Mouse (Mus musculus) forebrain, embryonic 12.5 days (tissue): ENCODE results near the gene Acacb. TPM values are rescaled to one million over a fixed set of nuclear protein-coding genes. Genes with fewer than 3 reads are reported as not detected.

Source experiments
- ATAC-seq: fragments of 200-750 bp; cut with Nextera tagmentation; 2 replicates; pipeline ENCODE4 v1.8.0; 2017; ENCODE audit warnings: moderate TSS enrichment; ENCODE audit not compliant: low FRiP score
- H3K27ac ChIP-seq: fragments of 300-500 bp; sonication (generic); 2 replicates; pipeline ENCODE4 v1.5.1; 2016; ENCODE audit warnings: mild to moderate bottlenecking
- H3K27me3 ChIP-seq: fragments of 300-500 bp; sonication (generic); 2 replicates; pipeline ENCODE4 v1.6.1; 2016; ENCODE audit warnings: mild to moderate bottlenecking
- H3K36me3 ChIP-seq: fragments of 300-500 bp; sonication (generic); replicated peaks from 2 replicates; pipeline ENCODE4 v1.6.1; 2016; ENCODE audit warnings: mild to moderate bottlenecking
- H3K4me1 ChIP-seq: fragments of 300-500 bp; sonication (generic); 2 replicates; pipeline ENCODE4 v1.6.1; 2016
- H3K4me2 ChIP-seq: fragments of 300-500 bp; sonication (generic); 2 replicates; pipeline ENCODE4 v1.6.1; 2016; ENCODE audit warnings: mild to moderate bottlenecking, moderate library complexity
- H3K4me3 ChIP-seq: fragments of 300-500 bp; sonication (generic); replicated peaks from 2 replicates; pipeline ENCODE4 v1.5.1; 2016; ENCODE audit warnings: mild to moderate bottlenecking
- H3K9ac ChIP-seq: fragments of 300-500 bp; sonication (generic); 2 replicates; pipeline ENCODE4 v1.6.1; 2016; ENCODE audit warnings: mild to moderate bottlenecking
- H3K9me3 ChIP-seq: fragments of 300-500 bp; sonication (generic); 2 replicates; pipeline ENCODE4 v1.6.1; 2016
- WGBS: fragments of 180-500 bp; shearing (Covaris S2); methylation state at CpG from one replicate; pipeline ENCODE4 v1.1.7; 2016; 5-methylcytosine and 5-hydroxymethylcytosine counted together
- polyA plus RNA-seq: library from polyadenylated mRNA; unstranded; fragments of >200 nt; fragmentation: Nextera tagmentation; extraction: Ambion mirVana; gene quantifications from 2 replicates; pipeline ENCODE4 v1.2.1, GENCODE M21; 2016

The Acacb gene
- polyA plus RNA-seq, 1 experiment from 2014 or later = 1.9 TPM

GRCm38 (mm10) chr5:114126499-114127244 lies 19.7 kb upstream of the Acacb start:
- Histone ChIP-seq H3K36me3 (peaks cover 41% of the 10 kb centered on the region), H3K4me3 (no peak overlapping the region; the same call in 1 of the 2 replicates), H3K27me3 (no peaks in the 10 kb centered on the region), H3K9ac (no peak overlapping the region), H3K9me3 (no peaks in the 10 kb centered on the region), H3K27ac (no peak overlapping the region), H3K4me2 (peak overlapping the region; percentile 96), H3K4me1 (peaks cover 16% of the 10 kb centered on the region)
- no peak for ATAC-seq
- 84% methylated on average over 7 of the region's 7 CpGs for WGBS

GRCm38 (mm10) chr5:114127374-114128349 lies 18.7 kb upstream of the Acacb start, which contains the start of gene Alkbh2:
Gene Alkbh2 (minus strand): TSS chr5:114128218.
- Histone ChIP-seq H3K4me2 (peak within 1 kb of the TSS; percentile 96), H3K4me1 (peaks cover 26% of the 10 kb centered on the region), H3K36me3 (peaks cover 31% of the 10 kb centered on the region), H3K27ac (peak within 1 kb of the TSS; percentile 83), H3K9ac (peak within 1 kb of the TSS; percentile 72), H3K4me3 (peak within 1 kb of the TSS; percentile 65), H3K9me3 (no peaks in the 10 kb centered on the region), H3K27me3 (no peaks in the 10 kb centered on the region)
- peak; percentile 8; the same call in 1 of the 2 replicates for ATAC-seq
- WGBS = under 1% methylated on average over 68 of the region's 69 CpGs

- H3K4me3 ChIP-seq = peak overlapping the region; percentile 90
- H3K9ac ChIP-seq = no peak overlapping the region
- no peak for ATAC-seq
- WGBS = 79% methylated on average over 15 of the region's 15 CpGs
- H3K36me3 ChIP-seq = peaks cover 12% of the 10 kb centered on the region; the same call in 1 of the 2 replicates
- no peaks in the 10 kb centered on the region for H3K27me3 ChIP-seq
- H3K9me3 ChIP-seq = no peaks in the 10 kb centered on the region
- H3K4me1 ChIP-seq = peaks cover 38% of the 10 kb centered on the region
- H3K4me2 ChIP-seq = peak overlapping the region; percentile 99
- no peak overlapping the region for H3K27ac ChIP-seq
Measured at GRCm38 (mm10) chr5:114129550-114130210, 16.7 kb upstream of the Acacb start.

- H3K9me3 ChIP-seq = no peaks in the 10 kb centered on the region
- H3K27ac ChIP-seq = peak within 1 kb of the TSS; percentile 63; the same call in 1 of the 2 replicates
- ATAC-seq = peak; percentile 51
- no peaks in the 10 kb centered on the region for H3K27me3 ChIP-seq
- peak within 1 kb of the TSS; percentile 66 for H3K9ac ChIP-seq
- H3K36me3 ChIP-seq = peaks cover 8% of the 10 kb centered on the region; the same call in 1 of the 2 replicates
- H3K4me2 ChIP-seq = peak within 1 kb of the TSS; percentile 99
- WGBS = 1% methylated on average over 29 of the region's 29 CpGs
- peaks cover 38% of the 10 kb centered on the region for H3K4me1 ChIP-seq
- H3K4me3 ChIP-seq = peak within 1 kb of the TSS; percentile 90
Measured at GRCm38 (mm10) chr5:114130211-114130605, 16.1 kb upstream of the Acacb start, which contains the start of gene Ung. Gene Ung (plus strand): TSS chr5:114130386.

- Histone ChIP-seq H3K4me3 (peak overlapping the region; percentile 90), H3K4me1 (peaks cover 38% of the 10 kb centered on the region), H3K36me3 (peaks cover 7% of the 10 kb centered on the region), H3K27me3 (no peaks in the 10 kb centered on the region), H3K4me2 (peak overlapping the region; percentile 99), H3K9me3 (no peaks in the 10 kb centered on the region), H3K9ac (peak overlapping the region; percentile 66), H3K27ac (peak overlapping the region; percentile 63; the same call in 1 of the 2 replicates)
- ATAC-seq = peak; percentile 99
- WGBS = under 1% methylated on average over 87 of the region's 87 CpGs
Measured at GRCm38 (mm10) chr5:114130698-114131520, 15.4 kb upstream of the Acacb start.

- no peak for ATAC-seq
- WGBS = under 1% methylated on average over 15 of the region's 15 CpGs
- peaks cover 38% of the 10 kb centered on the region for H3K4me1 ChIP-seq
- H3K36me3 ChIP-seq = peaks cover 8% of the 10 kb centered on the region
- H3K9ac ChIP-seq = peak overlapping the region; percentile 66
- H3K9me3 ChIP-seq = no peaks in the 10 kb centered on the region
- peak overlapping the region; percentile 99 for H3K4me2 ChIP-seq
- no peaks in the 10 kb centered on the region for H3K27me3 ChIP-seq
- H3K4me3 ChIP-seq = peak overlapping the region; percentile 90
- H3K27ac ChIP-seq = peak overlapping the region; percentile 63; the same call in 1 of the 2 replicates
Measured at GRCm38 (mm10) chr5:114131521-114131840, 14.9 kb upstream of the Acacb start.

- Histone ChIP-seq H3K4me1 (peaks cover 33% of the 10 kb centered on the region), H3K36me3 (peaks cover 21% of the 10 kb centered on the region), H3K9me3 (no peaks in the 10 kb centered on the region), H3K4me3 (no peak overlapping the region), H3K4me2 (peak overlapping the region; percentile 99; the same call in 1 of the 2 replicates), H3K27me3 (no peaks in the 10 kb centered on the region), H3K9ac (0 out of 2 replicates have a peak overlapping the region, but pooled peaks have one; percentile 13), H3K27ac (no peak overlapping the region)
- 89% methylated on average over 6 of the region's 6 CpGs for WGBS
- no peak for ATAC-seq
Measured at GRCm38 (mm10) chr5:114132841-114133240, 13.5 kb upstream of the Acacb start.

GRCm38 (mm10) chr5:114134091-114134534 lies 12.2 kb upstream of the Acacb start:
- peaks cover 27% of the 10 kb centered on the region for H3K36me3 ChIP-seq
- no peak overlapping the region for H3K27ac ChIP-seq
- ATAC-seq = no peak
- no peaks in the 10 kb centered on the region for H3K27me3 ChIP-seq
- H3K4me3 ChIP-seq = no peak overlapping the region
- H3K9me3 ChIP-seq = no peaks in the 10 kb centered on the region
- peaks cover 46% of the 10 kb centered on the region for H3K4me1 ChIP-seq
- no peak overlapping the region for H3K9ac ChIP-seq
- WGBS = 68% methylated on average over 6 of the region's 6 CpGs
- no peak overlapping the region for H3K4me2 ChIP-seq

- no peak for ATAC-seq
- no peak overlapping the region for H3K27ac ChIP-seq
- 93% methylated on average over 10 of the region's 10 CpGs for WGBS
- peaks cover 48% of the 10 kb centered on the region for H3K4me1 ChIP-seq
- no peaks in the 10 kb centered on the region for H3K9me3 ChIP-seq
- no peak overlapping the region for H3K4me3 ChIP-seq
- H3K9ac ChIP-seq = no peak overlapping the region
- peaks cover 27% of the 10 kb centered on the region for H3K36me3 ChIP-seq
- no peak overlapping the region for H3K4me2 ChIP-seq
- no peaks in the 10 kb centered on the region for H3K27me3 ChIP-seq
Measured at GRCm38 (mm10) chr5:114135516-114135915, 10.8 kb upstream of the Acacb start.

- Histone ChIP-seq H3K4me2 (no peak overlapping the region), H3K27me3 (no peaks in the 10 kb centered on the region), H3K4me3 (no peak overlapping the region), H3K9me3 (no peaks in the 10 kb centered on the region), H3K4me1 (peaks cover 33% of the 10 kb centered on the region), H3K36me3 (peaks cover 27% of the 10 kb centered on the region), H3K9ac (no peak overlapping the region), H3K27ac (peak overlapping the region; percentile 84)
- no peak for ATAC-seq
- 89% methylated on average over 15 of the region's 15 CpGs for WGBS
Measured at GRCm38 (mm10) chr5:114137481-114138276, 8.7 kb upstream of the Acacb start.
